Mouse (Mus musculus) liver, postnatal 0 days (tissue): ENCODE measurements around the gene Tmem202.

Experiments
- CTCF ChIP-seq: sonication (generic); IDR thresholded peaks from 2 replicates; pipeline ENCODE4 v1.5.1; 2016; ENCODE audit warnings: antibody characterized with exemption, low read depth
- EP300 ChIP-seq: IDR thresholded peaks from 2 replicates; pipeline ENCODE4 v1.6.1; 2016; ENCODE audit warnings: antibody characterized with exemption, low read depth, mild to moderate bottlenecking

GRCm38 (mm10) chr9:59539441-59540137 lies at the start of gene Tmem202, which contains the start of gene Hexa:
- TF ChIP-seq EP300 (no peak; the same call in 1 of the 2 replicates), CTCF (no peak)
